Mouse (Mus musculus) liver, adult (tissue): Measurements from ENCODE around the gene Dars2.

Experiments used
- GATA4 ChIP-seq: IDR thresholded peaks from 2 replicates; pipeline ENCODE4 v1.6.1; 2014; ENCODE audit warnings: mild to moderate bottlenecking, low read length; ENCODE audit not compliant: insufficient replicate concordance

Gene Dars2

DNA sequence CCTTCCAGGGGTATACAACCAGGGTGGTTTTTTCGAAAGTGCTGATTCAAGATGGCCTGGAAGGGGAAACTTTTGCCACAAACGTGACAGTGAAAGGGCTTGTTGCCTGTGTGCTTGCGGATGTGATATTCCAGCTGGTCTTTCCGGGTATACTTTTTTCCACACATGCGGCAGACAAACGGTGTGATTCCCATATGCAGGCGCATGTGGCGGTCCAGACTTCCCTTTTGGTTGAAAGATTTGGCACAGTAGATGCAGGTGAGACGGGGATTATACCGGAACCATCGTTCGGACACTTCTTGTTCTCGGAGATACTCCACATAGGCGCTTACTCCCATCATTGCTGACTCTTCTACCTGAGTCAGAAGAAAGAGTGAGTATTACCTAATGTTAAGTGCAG lies 50.4 kb downstream of the Dars2 start:
- TF ChIP-seq GATA4 = no peak

- TF ChIP-seq GATA4 = no peak
Measured at GRCm38 (mm10) chr1:161016378-161016777, 54.1 kb downstream of the Dars2 start.

- no peak for TF ChIP-seq GATA4
Measured at GRCm38 (mm10) chr1:161010436-161010835, 60.0 kb downstream of the Dars2 start.

GRCm38 (mm10) chr1:161008038-161008437 lies 62.4 kb downstream of the Dars2 start:
- TF ChIP-seq GATA4 = no peak

- no peak for TF ChIP-seq GATA4
Measured at GRCm38 (mm10) chr1:161006471-161006870, 64.0 kb downstream of the Dars2 start.

DNA sequence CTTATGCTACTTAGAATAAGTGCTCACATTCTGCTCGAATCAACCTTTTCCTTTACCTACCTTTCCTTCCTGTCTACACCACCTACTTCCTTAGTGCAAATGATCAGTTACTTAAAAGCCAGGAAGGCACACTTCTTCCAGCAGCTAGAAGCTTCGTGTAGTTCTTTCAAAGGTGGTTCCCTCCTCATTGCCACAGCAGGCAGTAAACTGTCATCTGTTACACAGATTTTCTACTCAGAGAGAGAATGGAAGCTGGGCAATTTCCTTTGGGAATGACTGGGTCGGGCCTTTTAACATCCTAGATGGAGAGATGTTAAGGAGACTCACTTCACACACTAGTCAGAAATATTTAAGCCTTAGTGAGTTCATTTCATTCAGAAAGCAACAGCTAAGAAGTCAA lies 64.9 kb downstream of the Dars2 start:
- no peak for TF ChIP-seq GATA4

- no peak for TF ChIP-seq GATA4
Measured at GRCm38 (mm10) chr1:161004942-161005341, 65.5 kb downstream of the Dars2 start.

GRCm38 (mm10) chr1:160993851-160994250 lies 76.6 kb downstream of the Dars2 start:
- no peak for TF ChIP-seq GATA4
